Mouse (Mus musculus): ENCODE data around the gene Trim15.

Gene Trim15

GRCm38 (mm10) chr17:36869284-36869954, 2.4 kb upstream of the Trim15 start, which contains the start of gene Trim10:
Gene Trim10 (plus strand): TSS chr17:36869574.
- DNase-seq, result no peak

- DNase-seq, result no peak
Observed at GRCm38 (mm10) chr17:36868836-36869235, 1.8 kb upstream of the Trim15 start.

GRCm38 (mm10) chr17:36861680-36862079, 5.3 kb downstream of the Trim15 start:
- no peak for DNase-seq

DNA sequence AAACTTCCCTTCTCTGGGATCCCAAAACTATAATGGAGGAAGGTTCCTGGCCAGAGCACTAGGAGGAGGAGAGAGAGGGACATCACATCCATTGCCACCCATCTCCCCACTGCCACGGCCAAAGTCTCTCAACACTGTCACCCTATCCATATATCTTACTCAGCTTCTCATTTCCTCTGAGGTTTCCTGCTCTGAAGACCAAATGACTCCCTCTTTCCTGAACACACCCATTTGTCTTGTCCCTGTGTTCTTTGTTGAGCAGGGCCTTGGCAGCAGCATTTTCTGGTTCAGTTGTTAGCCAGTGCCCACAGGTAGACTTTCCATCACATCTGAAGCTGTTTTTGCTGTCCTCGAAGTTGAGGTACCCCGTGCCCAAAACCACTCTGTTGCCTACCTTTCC, 8.8 kb downstream of the Trim15 start:
- DNase-seq, result no peak

DNA sequence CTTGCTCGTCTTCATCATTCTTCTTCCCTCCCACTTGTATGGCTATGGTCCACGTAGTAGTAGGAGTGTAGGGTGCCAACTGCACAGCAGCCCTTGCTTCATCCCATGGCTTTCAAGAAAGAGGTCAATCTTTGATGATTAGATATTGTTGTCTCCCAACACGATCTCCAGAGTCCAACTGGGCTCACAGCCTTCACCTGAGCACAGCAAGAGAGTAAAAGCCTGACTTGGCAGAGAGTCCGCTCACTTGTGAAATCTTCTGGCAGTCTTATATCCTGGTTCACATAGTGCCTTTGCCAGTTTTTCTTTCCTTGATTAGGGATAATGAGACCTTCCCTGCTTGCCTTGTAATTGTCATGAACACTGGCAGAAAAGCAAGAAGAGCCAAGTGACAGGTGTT, 10.8 kb downstream of the Trim15 start:
- no peak for DNase-seq

DNA sequence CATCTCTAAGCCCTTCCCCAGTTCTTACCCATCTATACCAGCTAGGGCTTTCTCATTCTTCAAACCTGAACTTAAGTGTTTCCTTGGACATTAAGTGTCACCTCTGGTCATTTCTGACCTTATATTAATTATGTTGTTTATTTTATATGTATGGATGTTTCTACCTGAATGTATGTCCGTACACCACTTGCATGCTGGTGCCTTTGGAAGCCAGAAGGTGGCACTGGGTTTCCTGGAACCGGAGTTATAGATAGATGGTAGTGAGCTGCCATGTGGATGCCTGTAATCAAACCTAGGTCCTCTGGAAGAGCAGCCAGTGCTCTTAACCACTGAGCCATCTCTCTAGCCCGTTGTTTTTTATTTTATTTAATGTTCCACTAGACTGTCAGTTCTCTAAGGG, 11.5 kb downstream of the Trim15 start:
- DNase-seq, result no peak

DNA sequence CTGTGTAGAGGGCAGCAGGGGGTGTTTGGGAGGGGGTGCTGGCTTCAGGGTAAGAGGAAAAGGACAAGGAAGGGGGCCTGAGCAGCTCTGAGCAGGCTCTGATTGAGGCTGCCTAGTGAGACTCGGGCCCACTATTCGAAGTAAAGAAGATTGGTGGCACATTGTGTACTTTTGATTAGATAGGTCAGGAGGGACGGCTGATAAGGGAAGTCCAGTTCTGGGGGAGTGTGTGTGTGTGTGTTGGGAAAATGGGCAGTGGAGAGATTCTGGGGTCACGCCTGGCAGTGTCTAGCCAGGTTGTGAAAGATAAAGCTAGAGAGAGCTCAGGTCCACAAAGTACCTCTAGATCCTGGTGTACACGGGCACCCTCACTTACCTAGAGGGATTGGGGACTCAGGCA, 15.4 kb downstream of the Trim15 start:
- DNase-seq, result no peak

DNA sequence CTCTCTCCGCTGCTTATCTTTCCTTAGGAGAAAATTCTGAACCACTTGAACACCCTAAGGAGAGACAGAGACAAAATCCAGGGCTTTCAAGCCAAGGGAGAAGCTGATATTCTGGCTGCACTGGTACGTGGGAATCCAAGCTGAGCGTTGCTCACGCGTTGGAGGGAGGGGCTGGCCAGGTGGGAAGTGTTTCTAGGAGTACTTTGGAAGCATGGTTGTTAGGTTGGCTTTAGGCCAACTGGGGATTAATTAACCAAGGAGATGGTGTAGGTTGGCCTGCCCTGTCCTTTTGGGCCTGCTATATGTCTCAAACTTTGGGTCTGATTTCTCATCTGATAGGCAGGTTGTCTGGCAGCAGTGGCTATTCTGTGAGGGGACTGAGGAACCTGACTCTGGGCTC, 15.8 kb downstream of the Trim15 start:
- DNase-seq, result no peak

DNA sequence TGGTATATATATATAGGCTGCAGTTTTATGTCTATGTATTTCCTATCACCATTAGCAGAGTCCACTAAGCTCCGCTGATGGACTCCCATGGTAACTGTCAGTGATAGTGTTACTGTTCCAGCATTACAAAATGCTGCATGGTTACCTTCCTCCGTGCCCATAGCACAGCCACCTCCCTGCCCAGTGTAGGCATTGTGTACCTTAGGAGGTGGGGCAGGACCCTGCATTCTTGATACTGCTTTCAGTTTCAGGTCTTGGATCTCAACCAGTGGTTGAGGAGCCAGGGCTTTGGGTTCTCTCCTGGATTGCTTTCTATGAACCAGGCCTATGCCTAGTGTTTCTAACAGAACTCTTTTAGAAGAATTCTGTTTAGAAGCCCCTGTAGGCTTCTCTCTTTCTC, 17.0 kb downstream of the Trim15 start:
- DNase-seq, result no peak

DNA sequence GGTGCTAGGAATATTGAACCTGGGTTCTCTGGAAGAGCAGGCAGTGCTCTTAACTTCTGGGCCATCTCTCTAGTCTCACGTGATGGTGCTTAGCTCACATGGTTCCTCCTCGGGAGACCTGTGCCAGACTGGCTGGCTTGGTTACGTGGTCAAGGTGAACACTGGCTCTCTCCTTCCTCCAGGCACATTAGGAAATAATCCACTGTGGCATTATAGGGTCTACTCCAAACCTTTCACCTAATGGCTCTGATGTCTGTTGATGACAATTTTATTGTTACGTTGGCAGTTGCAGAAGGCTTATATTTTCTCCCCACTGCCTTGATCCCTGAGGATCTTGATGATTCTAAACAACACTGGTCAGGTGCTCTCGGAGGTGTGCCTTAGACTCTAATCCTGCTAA, 18.1 kb downstream of the Trim15 start:
- DNase-seq, result no peak

DNA sequence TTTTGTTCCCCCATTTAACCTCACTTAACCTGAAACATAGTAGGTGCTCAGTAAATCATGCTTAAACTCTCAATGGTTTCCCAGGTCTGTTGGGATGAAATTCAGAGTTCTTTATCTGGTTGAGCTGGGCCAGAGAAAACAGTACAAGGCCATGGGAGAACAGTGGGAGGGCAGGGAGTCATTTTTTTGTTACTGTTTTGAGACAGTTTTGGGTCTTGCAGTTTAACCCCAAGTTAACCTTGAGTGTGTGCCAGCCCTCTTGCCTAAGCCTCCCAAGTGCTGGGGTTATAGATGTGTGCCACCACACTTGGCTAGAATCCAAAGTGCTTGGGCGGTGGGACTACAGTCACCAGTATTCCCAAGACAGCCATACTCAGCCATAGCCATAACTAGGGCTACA, 22.3 kb downstream of the Trim15 start:
- no peak for DNase-seq

GRCm38 (mm10) chr17:36844286-36844719, 22.7 kb downstream of the Trim15 start:
- DNase-seq, result no peak

DNA sequence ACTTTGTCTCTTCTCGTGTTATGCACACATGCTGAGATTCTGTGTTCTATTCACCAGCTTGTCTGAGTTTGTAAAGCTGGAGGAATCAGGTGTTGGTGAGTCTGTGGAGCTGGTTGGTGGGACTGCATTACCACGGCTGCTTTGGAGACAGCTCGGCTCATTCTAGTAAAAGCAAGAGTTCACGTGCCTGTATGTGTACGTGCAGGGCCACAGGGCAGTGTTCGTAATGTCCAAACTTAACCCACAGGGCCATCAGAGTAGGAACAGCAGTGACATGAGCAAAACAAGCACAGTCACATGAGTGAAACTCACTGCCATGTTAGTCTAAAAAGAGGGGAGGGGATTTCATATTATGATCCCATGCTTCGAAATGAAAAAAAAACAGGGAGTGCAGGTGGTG, 23.3 kb downstream of the Trim15 start:
- DNase-seq, result no peak

GRCm38 (mm10) chr17:36840961-36841445, 26.0 kb downstream of the Trim15 start:
- no peak for DNase-seq

GRCm38 (mm10) chr17:36839931-36840330, 27.1 kb downstream of the Trim15 start:
- DNase-seq, result no peak

- DNase-seq, result no peak
Observed at GRCm38 (mm10) chr17:36839001-36839400, 28.0 kb downstream of the Trim15 start.

DNA sequence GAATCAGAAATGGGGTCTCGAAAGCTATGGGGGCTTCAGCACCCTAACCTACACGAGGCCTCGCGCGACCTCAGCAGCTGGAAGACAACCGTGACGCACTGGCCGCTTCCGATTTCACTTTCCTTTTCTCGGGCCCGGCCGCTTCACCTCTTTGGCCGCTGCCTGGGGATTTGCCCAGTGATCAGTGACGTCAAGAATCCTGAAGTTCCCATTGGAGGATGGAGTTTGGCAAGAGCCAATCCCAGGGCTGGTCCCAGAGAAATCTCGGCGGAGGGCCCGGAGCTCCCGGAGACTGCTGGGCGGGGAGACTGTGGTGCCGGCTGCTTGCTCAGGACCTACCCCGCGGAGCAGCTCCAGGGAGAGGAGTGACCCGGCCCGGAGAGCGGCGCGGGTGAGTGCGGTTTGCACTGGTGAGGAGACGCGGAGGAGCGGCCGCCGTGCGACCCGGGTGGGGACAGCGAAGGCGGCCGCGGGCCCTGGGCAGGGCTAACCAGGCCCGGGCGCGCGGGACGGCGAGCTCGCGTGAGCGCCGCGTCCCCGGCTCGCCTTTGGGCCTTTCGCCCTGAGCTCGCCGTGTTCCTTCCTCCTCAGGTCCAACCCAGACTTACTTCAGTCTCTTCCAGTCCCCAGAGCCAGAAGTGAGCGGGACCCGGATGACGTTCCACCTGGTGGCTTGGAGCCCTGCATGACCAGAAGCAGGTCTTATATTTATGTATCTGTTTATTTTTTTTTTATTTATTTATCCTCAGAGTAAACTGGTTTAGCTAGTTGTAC, 29.9 kb downstream of the Trim15 start, which contains the start of gene Trim26:
Gene Trim26, plus strand, starts transcription at position 261 of the 774 bp plus-strand sequence.
- peak; percentile 97 for DNase-seq

DNA sequence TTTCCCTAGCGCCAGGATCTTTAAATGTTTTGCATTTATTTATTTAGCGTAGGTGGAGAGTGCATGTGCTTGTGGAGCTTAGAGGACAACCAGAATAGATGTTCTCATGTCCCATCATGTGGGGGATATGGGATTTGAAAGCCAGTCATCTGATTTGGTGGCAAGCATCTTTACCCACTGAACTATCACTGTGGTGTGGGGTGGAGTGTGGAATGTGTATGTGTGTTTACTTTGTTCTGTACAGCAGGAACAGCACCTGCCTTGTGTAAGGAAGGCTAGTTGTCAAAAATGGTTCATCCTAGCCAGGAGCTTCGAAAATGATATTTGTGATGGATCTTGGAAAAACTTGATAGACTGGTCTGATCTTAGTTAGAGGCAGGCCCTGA, 30.6 kb downstream of the Trim15 start:
- DNase-seq, result no peak

DNA sequence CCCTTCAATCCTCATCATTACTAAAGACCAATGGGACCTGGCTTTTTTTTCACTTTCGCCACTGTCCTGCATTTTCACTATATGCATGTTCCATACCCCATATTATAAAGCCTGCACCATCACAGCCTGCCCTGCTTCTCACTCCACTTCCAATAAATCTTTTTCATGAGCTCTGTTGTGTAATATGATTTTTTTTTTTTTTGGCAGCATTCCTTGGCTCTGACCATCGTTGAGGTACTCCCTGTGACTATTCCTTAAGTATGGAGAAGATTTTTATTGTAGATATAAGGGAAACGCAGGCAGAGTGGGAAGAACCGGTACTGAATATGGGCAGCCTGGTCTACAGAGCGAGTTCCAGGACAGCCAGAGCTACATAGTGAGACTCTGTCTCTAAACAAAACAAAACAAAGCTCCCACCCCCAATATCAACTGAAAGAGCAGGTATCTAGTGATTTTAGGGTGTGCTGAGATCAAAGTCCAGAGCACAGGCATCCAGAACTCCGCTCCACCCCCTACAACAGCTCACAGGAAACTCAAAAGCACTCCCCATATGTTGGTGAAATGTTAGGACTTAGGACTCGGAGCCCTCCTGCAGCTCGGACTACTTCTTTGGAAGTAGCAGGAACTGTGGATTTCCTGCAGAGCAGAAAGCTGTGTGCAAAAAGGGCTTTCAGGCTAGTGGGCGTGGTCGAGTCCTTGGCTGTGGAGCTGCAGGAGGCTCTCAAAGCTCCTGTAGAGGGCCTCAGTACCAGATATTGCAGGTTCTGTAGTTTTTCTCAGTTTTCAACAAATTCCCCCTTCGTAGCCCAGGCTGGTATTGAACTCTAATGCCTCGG, 31.2 kb downstream of the Trim15 start:
- peak; percentile 79 for DNase-seq

DNA sequence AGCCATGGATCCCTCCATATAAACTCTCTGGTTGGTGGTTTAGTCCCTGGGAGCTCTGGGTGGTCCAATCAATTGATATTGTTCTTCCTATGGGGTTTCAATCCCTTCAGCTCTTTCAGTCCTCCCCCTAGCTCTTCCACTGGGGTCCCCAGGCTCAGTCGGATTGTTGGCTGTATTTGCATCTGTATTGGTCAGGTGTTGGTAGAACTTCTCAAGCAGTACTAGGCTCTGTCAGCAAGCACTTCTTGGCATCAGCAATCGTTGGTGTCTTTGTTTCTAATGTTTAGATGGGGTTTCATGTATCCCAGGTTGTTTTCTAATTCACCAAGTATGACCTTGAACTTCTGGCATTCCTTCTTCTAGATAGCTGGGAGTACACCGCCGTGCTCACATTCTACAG, 34.3 kb downstream of the Trim15 start:
- no peak for DNase-seq

DNA sequence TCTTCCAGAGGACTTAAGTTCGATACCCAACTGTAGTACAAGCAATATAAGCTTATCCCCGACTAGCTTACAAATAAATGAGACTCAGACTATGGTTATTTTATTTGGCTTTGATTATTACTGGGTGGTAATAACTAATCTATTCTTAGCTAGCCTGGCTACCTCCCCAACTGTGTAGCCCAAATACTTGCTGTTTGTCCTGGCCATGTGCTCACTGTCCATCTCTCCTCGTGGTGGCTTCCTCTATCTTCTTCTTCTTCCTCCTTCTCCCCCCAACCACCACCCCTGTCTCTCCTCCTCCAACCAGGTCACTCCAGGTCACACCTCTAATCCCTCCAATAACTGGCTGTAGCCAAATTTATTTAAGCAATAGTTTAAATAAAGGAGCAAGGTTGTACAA, 36.5 kb downstream of the Trim15 start:
- DNase-seq, result no peak

GRCm38 (mm10) chr17:36828488-36828887, 38.5 kb downstream of the Trim15 start:
- DNase-seq, result no peak

DNA sequence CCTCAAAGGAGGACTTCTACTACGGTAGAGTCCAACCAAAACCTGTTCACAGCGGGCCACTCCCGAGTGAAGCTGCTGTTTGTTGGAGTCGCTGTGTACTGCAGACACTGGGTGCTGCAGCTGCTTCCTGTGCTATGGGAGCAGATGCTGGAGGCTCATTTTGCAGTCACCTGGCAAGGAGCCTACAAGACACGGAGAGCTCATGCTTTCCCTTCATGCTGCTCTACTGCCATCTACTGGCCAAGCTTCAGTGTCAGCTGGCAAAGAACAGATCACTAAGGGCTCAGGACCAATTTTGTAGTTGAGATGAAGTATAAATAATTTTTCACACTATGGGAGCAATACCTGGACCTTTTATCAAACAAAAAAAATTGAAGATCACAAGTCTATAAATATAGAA, 41.0 kb downstream of the Trim15 start:
- peak; percentile 74 for DNase-seq

Measured in embryo, embryonic 11 days (tissue).